Mouse (Mus musculus): Measurements from ENCODE around the gene Majin.

Gene Majin

DNA sequence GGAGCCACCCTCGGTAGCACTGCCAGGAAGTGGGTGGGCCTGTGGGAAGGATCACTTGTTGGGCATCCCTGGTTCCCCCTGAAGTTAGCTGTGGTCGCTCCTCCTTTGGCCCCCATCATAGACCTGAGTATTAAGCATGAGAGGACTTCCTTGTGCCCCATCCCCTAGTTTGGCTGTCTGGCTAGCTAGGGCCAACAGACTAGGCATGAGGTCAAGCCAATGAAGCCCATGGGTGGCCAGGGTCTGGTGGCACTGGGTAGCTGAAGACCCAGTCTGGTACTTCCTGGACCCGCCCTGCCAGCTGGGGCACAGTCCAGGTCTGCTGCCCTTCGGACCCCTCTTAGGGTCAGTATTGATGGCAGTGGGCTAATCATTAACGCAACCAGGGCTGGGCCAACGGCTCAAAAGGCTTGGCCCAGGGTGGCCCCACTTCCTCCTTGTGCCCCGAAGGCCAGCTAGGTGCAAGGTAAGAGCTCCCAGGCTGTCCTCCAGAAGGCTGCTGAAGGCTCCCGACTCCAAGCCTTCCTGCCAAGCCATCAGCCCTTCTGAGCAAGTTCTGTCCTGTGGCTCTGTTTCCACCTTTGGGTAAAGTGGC, 78.7 kb downstream of the Majin start:
- DNase-seq (ENCODE audit: low spot score in 2 of 2) = no peak

DNA sequence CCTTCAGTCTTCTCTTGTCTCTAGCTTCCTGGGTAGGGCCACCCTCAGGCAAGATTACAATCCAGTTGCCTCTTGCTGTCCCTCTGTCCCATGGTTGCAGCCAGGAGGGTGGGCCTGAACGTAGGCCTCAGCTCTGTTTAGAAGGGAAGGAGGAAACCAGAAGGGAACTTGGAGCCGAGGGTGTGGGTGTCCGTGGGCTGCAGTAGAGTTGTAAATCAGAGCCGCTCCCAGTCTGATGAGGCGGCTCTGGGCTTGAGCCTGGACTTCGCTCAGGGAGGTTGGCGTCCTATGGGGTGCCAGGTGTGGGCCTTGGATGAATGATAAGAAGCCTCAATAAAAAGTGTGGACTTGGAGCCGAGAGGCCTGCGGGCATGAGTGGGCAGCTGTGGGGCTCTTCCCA, 80.0 kb downstream of the Majin start:
- DNase-seq (ENCODE audit: low spot score in 2 of 2) = peak in 1 of 2 experiments; percentile 48

- DNase-seq (ENCODE audit: low spot score in 2 of 2) = no peak
These were observed 80.8 kb downstream of the Majin start for GRCm38 (mm10) chr19:6264945-6265344.

- DNase-seq (ENCODE audit: low spot score in 2 of 2) = no peak
These were observed 81.6 kb downstream of the Majin start for GRCm38 (mm10) chr19:6265727-6266182.

- no peak for DNase-seq (ENCODE audit: low spot score in 2 of 2)
These were observed 83.3 kb downstream of the Majin start for GRCm38 (mm10) chr19:6267306-6268169.

DNA sequence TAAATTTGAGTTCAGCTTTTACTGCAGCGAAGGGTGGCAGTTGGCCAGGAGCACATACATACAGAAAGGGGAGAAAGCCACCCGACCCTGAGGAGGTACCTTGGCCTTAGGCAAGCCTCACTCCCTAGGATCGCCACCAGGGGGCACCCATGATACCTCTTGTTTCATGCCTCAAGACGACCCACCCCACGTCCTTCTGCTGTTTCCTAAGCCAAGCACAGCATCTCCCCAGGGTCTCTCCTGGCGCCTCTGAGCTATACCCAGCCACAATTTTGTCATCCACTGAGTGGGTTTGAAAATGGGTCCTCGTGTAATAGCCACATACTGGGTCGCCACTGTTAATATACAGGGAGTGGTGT, 84.0 kb downstream of the Majin start:
- DNase-seq (ENCODE audit: low spot score in 2 of 2) = peak; percentile 77 to 80

GRCm38 (mm10) chr19:6268670-6269132, 84.5 kb downstream of the Majin start:
- no peak for DNase-seq (ENCODE audit: low spot score in 2 of 2)

DNA sequence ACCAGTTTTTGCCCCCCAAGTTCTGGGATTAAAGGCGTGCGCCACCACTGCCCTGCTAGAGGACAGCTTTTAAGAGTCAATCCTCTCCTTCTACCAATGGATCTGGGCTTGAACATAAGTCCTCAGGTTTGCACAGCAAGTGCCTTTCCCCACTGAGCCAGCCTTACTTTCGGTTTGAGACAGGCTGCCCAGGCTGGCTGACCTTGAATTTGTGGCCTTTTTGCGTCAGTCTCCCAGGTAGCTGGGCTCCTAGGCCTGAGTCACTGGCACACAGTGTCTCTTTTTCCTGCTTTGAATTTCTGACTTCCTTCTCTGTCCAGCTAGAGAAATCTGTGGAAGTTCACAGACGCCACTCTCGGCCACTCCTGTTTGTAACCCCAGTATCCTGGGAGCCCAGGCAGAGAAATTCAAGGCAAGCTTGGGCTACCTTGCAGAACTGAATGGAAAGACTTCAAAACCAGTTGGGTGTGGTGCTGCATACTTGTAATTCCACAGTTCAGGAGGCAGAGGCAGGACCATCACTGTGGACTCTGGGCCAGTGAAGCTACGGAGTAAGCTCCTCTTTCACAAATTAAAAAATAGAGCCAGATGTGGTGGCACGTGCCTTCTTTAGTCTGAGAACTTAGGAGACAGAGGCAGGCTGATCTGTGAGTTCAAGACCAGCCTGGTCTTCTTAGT, 85.7 kb downstream of the Majin start:
- no peak for DNase-seq (ENCODE audit: low spot score in 2 of 2)

- DNase-seq (ENCODE audit: low spot score in 2 of 2) = no peak
These were observed 86.5 kb downstream of the Majin start for GRCm38 (mm10) chr19:6270661-6271060.

DNA sequence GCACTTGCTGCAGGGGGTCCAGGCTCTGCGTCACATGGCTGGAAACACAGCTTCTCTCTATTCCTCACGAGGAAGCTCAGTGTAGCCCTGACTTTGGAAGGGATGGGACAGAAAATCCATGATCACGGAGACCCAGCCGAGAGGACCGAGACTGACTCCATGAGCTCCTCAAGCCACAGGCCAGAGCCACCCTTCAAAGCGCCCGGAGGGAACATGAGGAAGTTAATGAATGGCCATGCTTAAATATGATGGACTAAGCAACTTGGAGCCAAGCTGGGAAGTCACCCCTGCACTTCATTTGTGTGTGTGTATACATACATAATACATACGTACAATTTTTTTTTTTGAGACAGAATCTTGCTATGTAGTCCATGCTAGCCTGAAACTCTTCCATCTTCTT, 87.0 kb downstream of the Majin start:
- no peak for DNase-seq (ENCODE audit: low spot score in 2 of 2)

- no peak for DNase-seq (ENCODE audit: low spot score in 2 of 2)
These were observed 87.9 kb downstream of the Majin start for GRCm38 (mm10) chr19:6272053-6272452.

GRCm38 (mm10) chr19:6272738-6273137, 88.5 kb downstream of the Majin start:
- no peak for DNase-seq (ENCODE audit: low spot score in 2 of 2)

DNA sequence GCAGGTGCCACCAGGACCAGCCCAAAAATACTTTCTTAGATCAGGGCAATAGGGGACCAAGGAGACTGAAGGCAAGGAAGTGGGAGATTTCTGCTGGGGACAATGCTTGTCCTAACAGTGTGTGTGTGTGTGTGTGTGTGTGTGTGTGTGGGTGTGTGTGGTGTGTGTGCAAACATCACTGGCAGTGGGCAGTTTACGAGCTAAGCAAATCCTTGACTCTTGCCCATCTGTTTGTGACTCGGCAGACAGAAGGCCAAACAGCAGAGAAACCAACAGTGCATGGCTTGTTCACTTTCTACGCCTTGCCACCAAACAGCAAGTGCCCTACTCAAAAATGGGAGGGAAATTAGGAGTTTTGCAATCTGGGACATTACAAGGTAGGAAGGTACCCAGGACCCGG, 89.4 kb downstream of the Majin start:
- no peak for DNase-seq (ENCODE audit: low spot score in 2 of 2)
